Mouse (Mus musculus): ENCODE measurements around the gene Ube2q1. TPM values are rescaled to one million over a fixed set of nuclear protein-coding genes. Genes with fewer than 3 reads are reported as not detected.

Gene Ube2q1
- polyA plus RNA-seq, 1 experiment from 2014 or later, result 24.9 TPM

DNA sequence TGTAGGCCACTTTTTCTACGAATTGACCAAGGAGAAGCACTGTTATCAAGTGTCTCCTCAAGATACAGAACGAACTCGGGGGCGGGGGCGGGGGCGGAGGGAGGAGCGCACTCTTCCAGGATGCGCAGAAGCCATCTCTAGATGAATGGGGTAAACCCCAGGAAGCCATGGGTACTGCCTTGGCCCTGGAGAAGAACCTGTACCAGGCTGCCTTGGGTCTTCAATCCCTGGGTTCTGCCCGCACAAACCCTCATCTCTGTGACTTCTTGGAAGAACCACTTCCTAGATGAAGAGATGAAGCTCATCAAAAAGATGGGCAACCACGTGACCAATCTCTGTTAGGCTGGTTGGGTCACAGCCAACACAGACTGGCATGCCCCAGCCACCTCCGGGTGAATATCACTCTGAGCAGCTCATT lies 47.7 kb downstream of the Ube2q1 start:
- no peaks in the 10 kb centered on the region for H3K36me3 ChIP-seq (ENCODE audit: control insufficient read depth, insufficient read depth, low read length)
- no peak overlapping the region for H3K4me3 ChIP-seq (ENCODE audit: low read depth, low read length)
- 87% methylated on average over 11 of the region's 11 CpGs for WGBS
- H3K9me3 ChIP-seq (replicated peaks; ENCODE audit: control insufficient read depth, low read length), result no peaks in the 10 kb centered on the region
- H3K4me2 ChIP-seq (ENCODE audit: low read length), result no peak overlapping the region
- no peak overlapping the region for H3K9ac ChIP-seq (ENCODE audit: low read length)
- ATAC-seq (no peak), DNase-seq (ENCODE audit: low spot score) (no peak)
- H3K27me3 ChIP-seq (replicated peaks; ENCODE audit: control insufficient read depth, insufficient read depth, low read length), result no peaks in the 10 kb centered on the region
- no peaks in the 10 kb centered on the region for H3K4me1 ChIP-seq (ENCODE audit: control insufficient read depth, insufficient read depth, low read length)
- no peak overlapping the region for H3K27ac ChIP-seq (ENCODE audit: low read depth, low read length)

DNA sequence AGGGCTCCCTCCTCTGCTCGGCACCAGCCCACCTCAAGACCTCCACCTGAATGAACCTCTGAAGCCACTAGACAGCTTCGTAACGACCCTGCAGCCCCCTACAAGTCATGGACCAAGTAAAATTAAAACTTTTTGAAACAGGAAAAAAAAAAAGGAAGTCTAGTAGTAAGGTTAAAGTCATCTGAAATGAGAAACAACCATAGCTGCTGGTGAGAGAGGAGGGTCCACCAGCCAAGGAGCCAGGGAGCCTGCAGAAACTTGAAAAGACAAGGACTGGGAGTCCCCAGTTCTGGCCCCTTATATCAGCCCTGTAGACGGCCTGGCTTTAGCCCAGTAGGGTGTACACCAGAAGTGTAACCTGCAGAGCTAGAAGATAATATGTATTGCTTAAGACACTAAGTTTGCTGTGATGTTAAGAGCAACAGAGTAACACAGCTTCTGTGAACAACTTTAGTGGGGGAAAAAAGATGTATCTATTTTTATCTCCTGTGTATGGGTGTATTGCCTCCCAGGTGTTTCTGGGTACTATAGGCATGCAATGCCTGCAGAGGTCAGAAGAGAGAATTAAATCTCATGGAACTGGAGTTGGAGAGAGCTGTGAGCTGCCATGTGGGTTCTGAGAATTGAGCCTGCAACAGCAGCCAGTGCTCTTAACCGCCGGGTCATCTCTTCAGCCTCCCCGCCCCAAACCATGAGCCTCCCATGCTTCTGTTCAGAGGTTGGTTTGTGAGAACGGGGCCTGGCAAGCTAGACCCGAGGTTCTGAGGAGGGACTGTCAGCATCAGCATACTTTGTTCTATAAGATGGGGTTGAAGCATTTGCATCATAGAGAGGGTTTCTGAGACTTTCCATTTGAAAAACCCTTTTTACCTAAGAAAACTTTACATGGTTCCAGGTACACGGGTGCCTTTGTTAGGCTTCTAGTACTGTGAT lies 48.4 kb downstream of the Ube2q1 start:
- WGBS, result 73% methylated on average over 10 of the region's 10 CpGs
- Histone ChIP-seq H3K27me3 (replicated peaks; ENCODE audit: control insufficient read depth, insufficient read depth, low read length) (no peaks in the 10 kb centered on the region), H3K36me3 (ENCODE audit: control insufficient read depth, insufficient read depth, low read length) (no peaks in the 10 kb centered on the region), H3K4me2 (ENCODE audit: low read length) (no peak overlapping the region), H3K4me3 (ENCODE audit: low read depth, low read length) (no peak overlapping the region), H3K27ac (ENCODE audit: low read depth, low read length) (no peak overlapping the region), H3K9me3 (replicated peaks; ENCODE audit: control insufficient read depth, low read length) (no peaks in the 10 kb centered on the region), H3K4me1 (ENCODE audit: control insufficient read depth, insufficient read depth, low read length) (no peaks in the 10 kb centered on the region), H3K9ac (ENCODE audit: low read length) (no peak overlapping the region)
- DNase-seq (ENCODE audit: low spot score) (no peak), ATAC-seq (no peak)

DNA sequence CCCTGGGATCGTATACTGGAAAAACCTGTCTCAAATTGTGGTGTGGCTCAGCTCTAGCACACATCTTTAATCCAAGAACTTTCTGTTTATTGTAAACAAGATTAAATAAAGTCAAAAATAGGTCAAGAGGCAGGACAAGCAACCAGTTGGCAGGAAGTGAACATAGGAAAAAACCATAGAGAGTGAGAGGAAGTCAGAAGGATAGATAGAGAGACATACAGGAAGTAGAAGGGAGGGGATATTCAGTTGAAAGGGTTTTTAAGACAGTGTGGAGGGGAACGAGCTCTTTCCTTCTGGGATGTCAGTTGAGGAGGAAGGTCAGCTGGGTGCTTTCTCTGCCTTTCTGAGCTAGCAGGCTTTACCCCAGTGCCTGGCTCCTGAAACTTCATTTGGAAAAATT lies 50.2 kb downstream of the Ube2q1 start:
- no peaks in the 10 kb centered on the region for H3K9me3 ChIP-seq (replicated peaks; ENCODE audit: control insufficient read depth, low read length)
- H3K27me3 ChIP-seq (replicated peaks; ENCODE audit: control insufficient read depth, insufficient read depth, low read length), result 0 out of 2 replicates have a peak, but pooled peaks cover 3% of the 10 kb centered on the region
- 61% methylated on average over 2 of the region's 2 CpGs for WGBS
- no peak overlapping the region for H3K27ac ChIP-seq (ENCODE audit: low read depth, low read length)
- H3K36me3 ChIP-seq (ENCODE audit: control insufficient read depth, insufficient read depth, low read length), result no peaks in the 10 kb centered on the region
- H3K4me2 ChIP-seq (ENCODE audit: low read length), result no peak overlapping the region
- H3K9ac ChIP-seq (ENCODE audit: low read length), result no peak overlapping the region
- ATAC-seq, result no peak
- H3K4me1 ChIP-seq (ENCODE audit: control insufficient read depth, insufficient read depth, low read length), result no peaks in the 10 kb centered on the region
- no peak for DNase-seq (ENCODE audit: low spot score)
- H3K4me3 ChIP-seq (ENCODE audit: low read depth, low read length), result no peak overlapping the region

DNA sequence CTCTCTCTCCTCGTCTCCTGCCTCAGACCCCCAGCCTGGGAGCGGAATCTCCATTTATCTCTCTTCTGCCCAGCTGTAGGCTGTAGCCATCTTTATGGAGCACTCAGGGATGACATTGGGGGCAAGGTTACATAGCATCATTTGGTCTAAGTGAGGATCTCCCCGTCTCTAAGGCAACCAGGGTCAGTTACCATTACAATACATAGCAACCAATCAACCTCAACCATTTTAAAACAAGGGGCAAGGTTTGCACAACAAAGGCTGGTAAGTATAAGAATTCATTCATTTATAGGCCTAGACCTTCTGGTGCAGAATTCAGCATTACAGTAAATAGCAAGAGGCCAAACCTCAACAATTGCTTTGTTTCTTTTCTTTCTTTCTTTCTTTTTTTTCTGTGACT lies 52.9 kb downstream of the Ube2q1 start:
- Histone ChIP-seq H3K4me1 (ENCODE audit: control insufficient read depth, insufficient read depth, low read length) (no peaks in the 10 kb centered on the region), H3K9me3 (replicated peaks; ENCODE audit: control insufficient read depth, low read length) (no peaks in the 10 kb centered on the region), H3K36me3 (ENCODE audit: control insufficient read depth, insufficient read depth, low read length) (no peaks in the 10 kb centered on the region), H3K4me2 (ENCODE audit: low read length) (no peak overlapping the region), H3K27me3 (replicated peaks; ENCODE audit: control insufficient read depth, insufficient read depth, low read length) (peaks cover 28% of the 10 kb centered on the region), H3K4me3 (ENCODE audit: low read depth, low read length) (no peak overlapping the region), H3K9ac (ENCODE audit: low read length) (no peak overlapping the region), H3K27ac (ENCODE audit: low read depth, low read length) (no peak overlapping the region)
- no peak for ATAC-seq
- DNase-seq (ENCODE audit: low spot score), result no peak
- WGBS, result 73% methylated on average over 3 of the region's 3 CpGs

GRCm38 (mm10) chr3:89830815-89831591 lies 57.6 kb downstream of the Ube2q1 start, which contains the start of gene She:
TSS of gene She (plus strand) at chr3:89831370.
- no peaks in the 10 kb centered on the region for H3K36me3 ChIP-seq (ENCODE audit: control insufficient read depth, insufficient read depth, low read length)
- WGBS, result 2% methylated on average over 88 of the region's 96 CpGs
- ATAC-seq (no peak), DNase-seq (ENCODE audit: low spot score) (no peak)
- H3K9ac ChIP-seq (ENCODE audit: low read length), result peak within 1 kb of the TSS; percentile 35; the same call in 1 of the 2 replicates
- H3K4me3 ChIP-seq (ENCODE audit: low read depth, low read length), result peak within 1 kb of the TSS; percentile 31
- H3K9me3 ChIP-seq (replicated peaks; ENCODE audit: control insufficient read depth, low read length), result no peaks in the 10 kb centered on the region
- no peak within 1 kb of the TSS for H3K27ac ChIP-seq (ENCODE audit: low read depth, low read length)
- H3K4me1 ChIP-seq (ENCODE audit: control insufficient read depth, insufficient read depth, low read length), result no peaks in the 10 kb centered on the region
- H3K27me3 ChIP-seq (replicated peaks; ENCODE audit: control insufficient read depth, insufficient read depth, low read length), result peaks cover 57% of the 10 kb centered on the region
- H3K4me2 ChIP-seq (ENCODE audit: low read length), result peak within 1 kb of the TSS; percentile 47

Other genes starting within 250 kb of the Ube2q1 start
- 20.4 and 26.6 TPM in 2 replicates for gene Adar, start 58.6 kb upstream of the Ube2q1 start, polyA plus RNA-seq (2014; fragmentation: Nextera tagmentation; extraction: Ambion mirVana)
- 22.7 and 25.5 TPM in 2 replicates for gene Chrnb2, start 9.0 kb upstream of the Ube2q1 start, polyA plus RNA-seq (2014; fragmentation: Nextera tagmentation; extraction: Ambion mirVana)
- 0.93 and 0.95 TPM in 2 replicates for gene She, start 57.8 kb downstream of the Ube2q1 start, polyA plus RNA-seq (2014; fragmentation: Nextera tagmentation; extraction: Ambion mirVana)
- gene Il6ra, start 139.6 kb downstream of the Ube2q1 start, polyA plus RNA-seq (2014; fragmentation: Nextera tagmentation; extraction: Ambion mirVana), result 0.37 and 0.47 TPM in 2 replicates
- gene Atp8b2, start 189.9 kb downstream of the Ube2q1 start, polyA plus RNA-seq (2014; fragmentation: Nextera tagmentation; extraction: Ambion mirVana), result 6.4 and 9.1 TPM in 2 replicates
- gene Hax1, start 225.2 kb downstream of the Ube2q1 start, polyA plus RNA-seq (2014; fragmentation: Nextera tagmentation; extraction: Ambion mirVana), result 145 and 155 TPM in 2 replicates